Mouse (Mus musculus): ENCODE results near the gene Gm31571. TPM values are rescaled to one million over a fixed set of nuclear protein-coding genes. Genes with fewer than 3 reads are reported as not detected.
"Not testable (repeated sequence)": the region's sequence is repeated elsewhere in the genome, so short reads cannot be mapped to it uniquely, and the experiment has no call there.

Gm31571 gene
- total RNA-seq (2012; rRNA removed) (not detected in 2 replicates), total RNA-seq (2014; rRNA removed) (not detected in 2 replicates), polyA plus RNA-seq (2012; ENCODE audit: insufficient read length, low read depth) (not detected in 2 replicates)

- H3K9ac ChIP-seq (ENCODE audit: insufficient read depth, low read depth); H3K27me3 ChIP-seq (replicated peaks); DNase-seq (ENCODE audit: extremely low read depth); dilution Hi-C loops (cut with MboI; ENCODE audit: extremely low pct_ligation_motif_present, extremely low pct_unique_long_range_greater_than_20kb, low sequenced_read_pairs); H3K79me2 ChIP-seq (replicated peaks; ENCODE audit: control insufficient read depth, extremely low read depth, insufficient read depth, poor library complexity, severe bottlenecking); H3K4me2 ChIP-seq (ENCODE audit: insufficient read depth, low read depth, poor library complexity, severe bottlenecking); H3K4me1 ChIP-seq (ENCODE audit: control insufficient read depth in 1 of 2, insufficient read depth in 2 of 2); in situ Hi-C loops (cut with MboI; ENCODE audit: low pct_ligation_motif_present, low pct_unique_long_range_greater_than_20kb, low sequenced_read_pairs); H3K36me3 ChIP-seq (replicated peaks in 1 of 2; ENCODE audit: control insufficient read depth in 1 of 2, insufficient read depth in 1 of 2, low read length in 1 of 2); H3K27ac ChIP-seq (ENCODE audit: insufficient read depth, low read depth); H3K9me3 ChIP-seq (replicated peaks; ENCODE audit: low read length); H3K4me3 ChIP-seq (replicated peaks in 1 of 3; ENCODE audit: low read depth in 2 of 3, low read length in 2 of 3, poor library complexity in 1 of 3): not testable (repeated sequence)
Measured at GRCm38 (mm10) chrY:22051253-22051652, at the start of gene Gm31571. Gene Gm31571, minus strand, starts transcription at chrY:22051353.
